Mouse (Mus musculus) embryonic facial prominence, embryonic 12.5 days (tissue): ENCODE measurements around the gene Smyd3. TPM values are rescaled to one million over a fixed set of nuclear protein-coding genes. Genes with fewer than 3 reads are reported as not detected.

Experiments
- ATAC-seq: fragments of 200-750 bp; cut with Nextera tagmentation; 2 replicates; pipeline ENCODE4 v1.8.0; 2017; ENCODE audit not compliant: insufficient number of reproducible peaks, insufficient read depth, low FRiP score, low TSS enrichment
- H3K27ac ChIP-seq: fragments of 300-500 bp; sonication (generic); 2 replicates; pipeline ENCODE4 v1.5.1; 2016; ENCODE audit warnings: mild to moderate bottlenecking
- H3K27me3 ChIP-seq: fragments of 300-500 bp; sonication (generic); 2 replicates; pipeline ENCODE4 v1.6.1; 2016; ENCODE audit warnings: mild to moderate bottlenecking, moderate library complexity
- H3K36me3 ChIP-seq: fragments of 300-500 bp; sonication (generic); 2 replicates; pipeline ENCODE4 v1.6.1; 2016; ENCODE audit warnings: mild to moderate bottlenecking
- H3K4me1 ChIP-seq: fragments of 300-500 bp; sonication (generic); 2 replicates; pipeline ENCODE4 v1.6.1; 2016
- H3K4me2 ChIP-seq: fragments of 300-500 bp; sonication (generic); replicated peaks from 2 replicates; pipeline ENCODE4 v1.6.1; 2016; ENCODE audit warnings: mild to moderate bottlenecking, moderate library complexity
- H3K4me3 ChIP-seq: fragments of 300-500 bp; sonication (generic); 2 replicates; pipeline ENCODE4 v1.5.1; 2016; ENCODE audit warnings: mild to moderate bottlenecking
- H3K9ac ChIP-seq: fragments of 300-500 bp; sonication (generic); 2 replicates; pipeline ENCODE4 v1.6.1; 2016; ENCODE audit warnings: mild to moderate bottlenecking, moderate library complexity
- H3K9me3 ChIP-seq: fragments of 300-500 bp; sonication (generic); 2 replicates; pipeline ENCODE4 v1.6.1; 2016; ENCODE audit warnings: mild to moderate bottlenecking, moderate library complexity
- WGBS: fragments of 180-500 bp; shearing (Covaris S2); methylation state at CpG from one replicate; pipeline ENCODE4 v1.1.7; 2016; 5-methylcytosine and 5-hydroxymethylcytosine counted together
- polyA plus RNA-seq: library from polyadenylated mRNA; unstranded; fragments of >200 nt; fragmentation: Nextera tagmentation; extraction: Ambion mirVana; gene quantifications from 2 replicates; pipeline ENCODE4 v1.2.1, GENCODE M21; 2016

Gene Smyd3
- polyA plus RNA-seq, 1 experiment from 2014 or later = 28.9 TPM

DNA sequence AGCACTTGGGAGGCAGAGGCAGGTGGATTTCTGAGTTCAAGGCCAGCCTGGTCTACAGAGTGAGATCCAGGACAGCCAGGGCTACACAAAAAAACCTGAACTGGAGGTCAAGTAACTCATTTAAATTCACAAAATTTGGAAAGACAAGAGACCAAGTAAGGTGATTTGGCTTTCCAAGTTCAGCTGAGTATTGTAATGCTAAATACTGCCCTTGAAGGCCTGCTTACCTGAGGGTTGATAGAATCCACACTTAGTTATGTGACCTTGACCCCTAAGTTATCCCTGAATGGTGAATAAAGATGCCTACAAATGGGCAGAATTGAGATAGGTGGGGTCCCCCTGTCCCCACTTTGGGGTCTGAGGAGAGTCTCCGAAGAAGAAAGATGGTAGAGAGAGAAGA, 241.0 kb downstream of the Smyd3 start:
- Histone ChIP-seq H3K36me3 (no peaks in the 10 kb centered on the region), H3K4me2 (no peak overlapping the region), H3K4me3 (no peak overlapping the region), H3K27ac (no peak overlapping the region), H3K9ac (no peak overlapping the region), H3K9me3 (no peaks in the 10 kb centered on the region), H3K4me1 (no peaks in the 10 kb centered on the region), H3K27me3 (no peaks in the 10 kb centered on the region)
- ATAC-seq = no peak
- 89% methylated on average over 1 of the region's 1 CpGs for WGBS

DNA sequence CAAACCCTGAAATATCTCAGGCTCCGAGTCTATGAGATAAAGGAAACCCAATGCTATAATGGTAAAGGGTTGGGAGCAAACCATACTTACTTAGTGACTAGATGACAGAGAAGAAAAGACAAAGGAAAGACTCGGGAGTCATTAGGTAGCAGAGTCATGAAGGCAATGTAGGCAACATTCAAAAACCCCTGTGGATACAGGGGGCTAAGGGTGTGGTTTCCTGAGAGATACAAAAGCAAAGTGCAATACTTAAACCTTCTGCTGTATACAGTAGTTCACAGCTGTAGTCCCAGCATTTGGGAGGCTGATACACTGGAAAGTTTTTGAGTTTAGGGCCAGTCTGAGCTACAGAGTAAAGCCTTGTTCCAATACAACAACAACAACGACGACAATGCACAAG, 244.9 kb downstream of the Smyd3 start:
- H3K36me3 ChIP-seq = 0 out of 2 replicates have a peak, but pooled peaks cover 5% of the 10 kb centered on the region
- H3K9me3 ChIP-seq = peaks cover 5% of the 10 kb centered on the region; the same call in 1 of the 2 replicates
- H3K4me3 ChIP-seq = no peak overlapping the region
- ATAC-seq = no peak
- 92% methylated on average over 4 of the region's 4 CpGs for WGBS
- no peak overlapping the region for H3K27ac ChIP-seq
- no peaks in the 10 kb centered on the region for H3K27me3 ChIP-seq
- H3K4me1 ChIP-seq = no peaks in the 10 kb centered on the region
- no peak overlapping the region for H3K9ac ChIP-seq
- no peak overlapping the region for H3K4me2 ChIP-seq

DNA sequence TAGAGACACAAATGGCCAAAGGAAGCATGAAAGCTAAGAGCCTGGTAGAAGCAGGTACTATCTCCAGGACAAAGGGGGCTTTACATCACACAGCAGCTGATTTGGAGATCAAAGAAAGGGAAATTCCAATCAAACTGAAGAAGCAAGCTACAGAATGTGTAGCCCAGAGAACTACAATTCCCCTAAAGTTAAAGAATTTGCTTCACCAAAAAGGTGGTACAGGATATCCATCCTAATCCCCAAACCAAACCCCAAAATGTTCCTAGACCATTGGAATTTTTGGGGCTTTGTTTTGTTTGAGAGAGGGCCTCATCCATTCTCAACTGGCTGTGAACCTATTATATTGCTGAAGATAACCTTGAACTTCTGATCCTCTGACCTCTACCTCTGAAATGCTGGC, 245.5 kb downstream of the Smyd3 start:
- Histone ChIP-seq H3K9ac (no peak overlapping the region), H3K4me2 (no peak overlapping the region), H3K4me3 (no peak overlapping the region), H3K4me1 (no peaks in the 10 kb centered on the region), H3K36me3 (0 out of 2 replicates have a peak, but pooled peaks cover 5% of the 10 kb centered on the region), H3K27ac (no peak overlapping the region), H3K9me3 (peaks cover 5% of the 10 kb centered on the region; the same call in 1 of the 2 replicates), H3K27me3 (no peaks in the 10 kb centered on the region)
- ATAC-seq = no peak

DNA sequence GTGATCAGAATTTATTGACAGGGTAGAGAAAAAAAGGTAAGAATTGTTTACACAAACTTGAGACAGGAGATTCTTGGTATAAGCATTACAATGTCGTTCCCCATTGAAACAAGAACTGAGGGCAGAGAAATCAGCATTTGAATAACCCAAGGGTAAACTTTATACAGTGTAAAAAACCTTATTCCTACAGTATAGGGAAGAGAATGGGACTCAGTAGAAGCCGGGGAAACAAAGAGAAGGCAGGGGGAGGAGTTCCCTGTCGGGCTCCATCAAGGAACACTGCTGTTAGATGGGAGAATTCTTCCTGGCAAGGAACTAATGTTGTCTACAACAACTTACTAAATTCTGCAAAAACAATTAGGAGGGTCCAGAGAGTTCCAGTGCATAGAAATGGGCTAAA, 250.9 kb downstream of the Smyd3 start:
- ATAC-seq = no peak
- WGBS = 76% methylated on average over 3 of the region's 3 CpGs
- H3K9ac ChIP-seq = no peak overlapping the region
- H3K4me2 ChIP-seq = no peak overlapping the region
- no peak overlapping the region for H3K27ac ChIP-seq
- no peaks in the 10 kb centered on the region for H3K27me3 ChIP-seq
- H3K4me3 ChIP-seq = no peak overlapping the region
- H3K4me1 ChIP-seq = no peaks in the 10 kb centered on the region; the same call in 1 of the 2 replicates
- 0 out of 2 replicates have a peak, but pooled peaks cover 5% of the 10 kb centered on the region for H3K36me3 ChIP-seq
- peaks cover 5% of the 10 kb centered on the region; the same call in 1 of the 2 replicates for H3K9me3 ChIP-seq

DNA sequence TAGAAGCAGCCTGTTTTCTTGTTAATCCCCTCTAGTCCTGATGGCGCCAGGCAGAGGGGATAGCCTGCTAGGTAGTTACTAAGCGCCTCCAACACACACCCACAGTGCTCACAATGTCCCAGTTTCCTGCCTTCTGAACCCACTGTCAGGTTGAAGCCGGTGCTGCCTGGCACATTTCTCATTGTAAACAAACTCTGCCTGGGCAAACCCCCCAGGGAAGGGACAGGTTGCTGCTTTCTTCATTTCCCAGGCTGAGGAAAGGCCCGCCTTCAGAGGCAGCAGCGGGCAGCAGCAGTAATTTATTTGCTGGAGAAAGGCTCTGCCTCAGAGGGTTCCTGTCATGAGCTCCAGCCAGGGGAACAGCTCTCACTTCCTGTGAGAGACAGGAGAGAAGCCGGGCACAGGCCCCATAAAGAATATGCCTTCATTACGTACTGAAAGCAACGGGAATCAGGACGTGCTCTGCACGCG, 256.3 kb downstream of the Smyd3 start:
- H3K9ac ChIP-seq = no peak overlapping the region
- H3K27ac ChIP-seq = no peak overlapping the region
- WGBS = 47% methylated on average over 11 of the region's 11 CpGs
- no peaks in the 10 kb centered on the region for H3K27me3 ChIP-seq
- H3K4me2 ChIP-seq = no peak overlapping the region
- H3K4me1 ChIP-seq = no peaks in the 10 kb centered on the region; the same call in none of the 2 replicates
- H3K4me3 ChIP-seq = no peak overlapping the region
- no peaks in the 10 kb centered on the region for H3K36me3 ChIP-seq
- H3K9me3 ChIP-seq = no peaks in the 10 kb centered on the region
- ATAC-seq = no peak

DNA sequence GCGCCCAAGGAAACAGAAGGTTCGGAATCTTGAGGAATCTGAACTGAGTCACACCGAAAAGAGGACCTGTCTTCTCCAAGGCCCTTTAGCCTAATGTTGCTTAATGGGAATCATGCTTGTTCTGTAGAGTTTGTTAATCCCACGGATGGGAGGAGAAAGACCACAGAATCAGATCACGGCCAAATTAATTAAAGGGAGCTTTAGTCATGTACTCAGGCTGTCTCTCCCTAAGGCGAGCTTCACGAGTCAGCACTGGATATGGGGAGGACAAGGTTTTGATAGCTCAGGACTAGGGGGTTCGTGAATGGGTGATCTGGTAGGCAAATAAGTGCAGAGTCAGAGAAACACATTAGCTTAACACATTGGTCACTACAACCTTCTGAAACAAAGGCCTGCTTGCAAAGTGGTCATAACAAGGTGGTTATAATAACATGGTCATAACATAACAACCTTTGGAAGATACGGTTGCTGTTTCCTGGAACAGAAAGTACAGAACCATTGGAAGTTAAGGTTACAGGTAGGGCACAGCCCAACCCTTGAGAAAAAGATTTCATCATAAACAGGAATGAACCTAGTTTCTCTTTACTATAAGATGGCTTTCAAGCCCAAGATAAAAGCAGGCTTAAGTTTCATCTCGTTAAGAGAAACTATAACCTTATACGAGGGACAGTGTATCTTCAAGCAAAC, 261.9 kb downstream of the Smyd3 start:
- Histone ChIP-seq H3K4me1 (no peaks in the 10 kb centered on the region), H3K4me2 (no peak overlapping the region), H3K4me3 (no peak overlapping the region), H3K9me3 (no peaks in the 10 kb centered on the region), H3K36me3 (no peaks in the 10 kb centered on the region), H3K27ac (no peak overlapping the region), H3K27me3 (no peaks in the 10 kb centered on the region), H3K9ac (no peak overlapping the region)
- ATAC-seq = no peak
- WGBS = 88% methylated on average over 11 of the region's 11 CpGs

DNA sequence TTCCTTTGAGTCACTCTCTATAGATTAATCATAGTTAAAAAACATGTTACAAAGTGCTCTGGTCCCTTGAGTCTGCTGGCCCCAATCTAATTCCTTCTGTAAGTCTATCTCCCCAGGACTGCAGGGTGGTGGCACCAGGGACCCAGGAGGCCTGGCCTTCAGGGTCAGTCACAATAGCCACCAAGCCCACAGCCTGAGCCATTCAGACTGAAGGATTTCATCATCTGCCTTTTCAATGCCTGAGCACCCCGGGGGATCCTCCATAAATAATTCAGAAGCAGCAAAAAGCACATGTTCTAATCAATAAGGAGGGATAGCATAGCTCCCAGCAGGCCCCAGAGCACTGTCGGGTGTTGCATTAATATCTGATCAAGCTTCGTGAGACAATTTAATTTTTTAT, 263.3 kb downstream of the Smyd3 start:
- Histone ChIP-seq H3K27ac (no peak overlapping the region), H3K4me1 (no peaks in the 10 kb centered on the region), H3K27me3 (no peaks in the 10 kb centered on the region), H3K36me3 (no peaks in the 10 kb centered on the region), H3K9ac (no peak overlapping the region), H3K4me3 (no peak overlapping the region), H3K9me3 (no peaks in the 10 kb centered on the region), H3K4me2 (no peak overlapping the region)
- WGBS = 47% methylated on average over 3 of the region's 3 CpGs
- no peak for ATAC-seq

DNA sequence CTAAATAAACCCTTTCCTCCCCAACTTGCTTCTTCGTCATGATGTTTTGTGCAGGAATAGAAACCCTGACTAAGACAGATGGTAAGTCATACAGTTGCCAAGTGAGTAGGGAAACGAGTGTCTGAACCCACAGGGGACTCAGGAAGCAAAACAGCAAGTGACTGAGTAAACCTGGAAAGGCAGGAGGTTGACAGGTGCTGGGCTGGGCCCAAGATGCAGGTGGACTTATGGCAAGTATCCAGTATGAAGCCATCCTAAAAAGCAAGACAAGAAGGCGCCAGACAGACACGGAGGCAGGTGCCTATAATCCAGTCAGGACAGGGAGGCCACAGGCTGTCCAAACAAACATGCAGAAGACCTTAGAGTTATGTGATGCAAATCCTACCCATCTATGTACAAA, 265.2 kb downstream of the Smyd3 start:
- no peak overlapping the region for H3K4me2 ChIP-seq
- no peaks in the 10 kb centered on the region for H3K9me3 ChIP-seq
- no peak overlapping the region for H3K27ac ChIP-seq
- no peaks in the 10 kb centered on the region for H3K36me3 ChIP-seq
- H3K4me3 ChIP-seq = no peak overlapping the region
- no peaks in the 10 kb centered on the region for H3K27me3 ChIP-seq
- H3K4me1 ChIP-seq = no peaks in the 10 kb centered on the region
- H3K9ac ChIP-seq = no peak overlapping the region
- 80% methylated on average over 4 of the region's 4 CpGs for WGBS
- ATAC-seq = no peak

DNA sequence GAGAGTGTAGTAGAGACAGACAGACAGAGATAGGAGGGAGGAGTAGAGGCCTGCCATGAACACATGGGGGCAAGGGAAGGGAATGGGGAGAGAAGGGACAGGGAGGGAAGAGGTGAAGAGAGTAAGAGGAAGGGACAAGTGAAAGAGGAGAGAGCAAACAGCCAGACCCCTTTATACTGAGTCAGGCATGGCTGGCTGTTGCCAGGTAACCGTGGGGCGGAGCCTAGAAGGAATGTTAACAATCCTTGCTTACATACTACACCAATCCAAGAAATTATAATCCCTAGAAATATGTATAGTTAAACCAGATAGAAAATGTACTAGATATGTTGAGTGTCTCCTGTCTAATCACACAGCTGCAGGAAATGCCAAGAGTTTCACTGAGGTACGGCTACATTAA, 267.5 kb downstream of the Smyd3 start:
- H3K4me2 ChIP-seq = no peak overlapping the region
- H3K27me3 ChIP-seq = no peaks in the 10 kb centered on the region
- 79% methylated on average over 3 of the region's 3 CpGs for WGBS
- H3K4me1 ChIP-seq = no peaks in the 10 kb centered on the region
- H3K4me3 ChIP-seq = no peak overlapping the region
- no peak overlapping the region for H3K27ac ChIP-seq
- no peak overlapping the region for H3K9ac ChIP-seq
- H3K36me3 ChIP-seq = no peaks in the 10 kb centered on the region
- no peaks in the 10 kb centered on the region for H3K9me3 ChIP-seq
- ATAC-seq = no peak

DNA sequence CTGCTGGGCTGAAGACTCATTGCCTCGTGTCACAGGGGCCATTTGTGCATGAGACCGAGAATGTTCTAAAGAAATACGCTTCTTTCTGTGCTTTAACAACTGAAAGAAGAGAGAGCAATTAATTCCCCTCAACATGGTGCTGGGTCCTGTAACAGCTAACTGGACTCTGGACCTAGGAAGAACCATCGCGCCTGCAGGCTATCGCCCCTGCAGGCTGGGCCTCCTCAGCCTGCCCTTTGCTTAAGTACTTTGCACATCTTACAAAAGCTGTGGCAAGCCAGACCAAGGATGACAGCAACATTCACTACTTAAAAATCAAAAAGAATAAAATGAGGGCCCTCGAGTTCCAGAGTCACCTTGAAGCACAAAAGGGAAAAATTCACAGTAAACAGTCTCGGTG, 274.3 kb downstream of the Smyd3 start:
- Histone ChIP-seq H3K9me3 (no peaks in the 10 kb centered on the region), H3K4me2 (no peak overlapping the region), H3K27ac (no peak overlapping the region), H3K4me3 (no peak overlapping the region), H3K36me3 (no peaks in the 10 kb centered on the region), H3K4me1 (no peaks in the 10 kb centered on the region), H3K9ac (no peak overlapping the region), H3K27me3 (no peaks in the 10 kb centered on the region)
- 83% methylated on average over 8 of the region's 8 CpGs for WGBS
- no peak for ATAC-seq

DNA sequence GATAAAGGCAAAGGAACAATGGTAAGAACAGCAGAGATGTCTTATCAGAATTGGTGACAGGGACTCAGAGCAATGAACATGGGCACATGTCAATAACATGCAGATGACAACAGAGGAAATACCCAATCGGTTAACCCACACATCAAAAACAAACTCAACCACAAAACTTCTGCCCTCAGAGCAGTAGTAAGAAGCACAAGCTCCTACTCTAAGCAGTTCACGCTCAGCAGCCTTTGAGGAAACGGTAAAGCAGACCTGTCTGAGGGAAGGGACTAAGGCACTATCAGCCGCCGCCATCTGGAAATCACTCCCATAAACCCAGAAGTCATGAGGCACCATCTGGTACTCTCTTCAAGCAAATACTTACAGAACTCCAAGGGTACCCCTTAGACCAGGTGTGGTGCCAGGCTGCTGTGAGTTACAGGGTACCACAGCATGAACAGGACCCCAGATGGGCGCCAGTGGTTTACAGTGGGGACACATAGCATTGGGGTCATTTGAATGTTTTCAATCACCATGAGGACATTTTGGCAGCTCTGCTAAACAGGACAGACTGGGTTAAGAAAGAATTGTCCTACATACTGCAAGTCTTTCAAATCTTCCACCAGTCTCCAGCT, 277.1 kb downstream of the Smyd3 start:
- Histone ChIP-seq H3K4me2 (no peak overlapping the region), H3K9ac (no peak overlapping the region), H3K36me3 (no peaks in the 10 kb centered on the region), H3K27ac (no peak overlapping the region), H3K4me3 (no peak overlapping the region), H3K4me1 (0 out of 2 replicates have a peak, but pooled peaks cover 5% of the 10 kb centered on the region), H3K9me3 (no peaks in the 10 kb centered on the region), H3K27me3 (no peaks in the 10 kb centered on the region)
- no peak for ATAC-seq
- WGBS = 83% methylated on average over 6 of the region's 6 CpGs

DNA sequence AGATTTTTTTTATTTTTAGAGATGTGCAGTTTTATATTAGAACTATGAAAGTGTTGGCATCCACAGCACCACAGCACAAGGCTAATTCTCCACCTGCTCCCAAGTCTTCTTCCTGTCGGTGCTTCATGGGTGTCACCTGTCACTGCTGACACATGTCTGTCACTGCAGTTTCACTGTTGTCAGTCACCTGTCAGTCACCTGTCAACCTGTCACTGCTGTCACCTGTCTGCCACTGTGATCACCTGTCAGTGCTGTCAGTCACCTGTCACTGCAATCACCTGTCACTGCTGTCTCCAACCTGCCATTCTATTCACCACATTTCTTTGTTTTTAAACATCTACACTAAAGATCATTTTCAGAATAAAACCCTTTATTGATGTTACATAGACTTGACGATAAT, 279.2 kb downstream of the Smyd3 start:
- Histone ChIP-seq H3K4me1 (0 out of 2 replicates have a peak, but pooled peaks cover 5% of the 10 kb centered on the region), H3K36me3 (no peaks in the 10 kb centered on the region), H3K27ac (no peak overlapping the region), H3K9me3 (no peaks in the 10 kb centered on the region), H3K9ac (no peak overlapping the region), H3K27me3 (no peaks in the 10 kb centered on the region), H3K4me3 (no peak overlapping the region), H3K4me2 (no peak overlapping the region)
- WGBS = 86% methylated on average over 2 of the region's 2 CpGs
- no peak for ATAC-seq
